Mouse (Mus musculus): ENCODE results near the gene Tmem200b.

DNA sequence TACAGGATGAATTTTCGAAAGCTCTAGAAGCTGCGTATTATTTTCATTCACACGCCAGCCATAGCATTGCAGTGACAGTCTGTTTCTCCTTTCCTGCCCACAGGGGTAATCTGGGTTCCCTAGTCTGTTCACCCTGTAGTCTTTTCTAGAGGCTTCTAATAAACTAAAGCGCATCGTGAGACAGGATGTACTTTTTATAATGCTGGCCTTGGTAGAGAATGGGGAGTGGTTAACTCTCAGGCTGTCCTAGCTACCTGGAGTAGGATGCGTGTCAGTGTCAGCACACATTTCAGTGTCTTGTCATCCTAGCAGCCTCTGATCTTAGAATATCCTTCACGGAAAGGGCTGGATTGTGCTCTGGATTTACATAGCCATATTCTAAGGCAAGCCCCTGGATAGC is 40.3 kb upstream of the Tmem200b start:
- TF ChIP-seq CTCF (conservative IDR thresholded peaks at IDR 0.05; ENCODE audit: low read length) (no peak), POU5F1 (IDR thresholded peaks at IDR 0.05; ENCODE audit: borderline replicate concordance, low read length) (no peak)

Measured in E14TG2a.4 (cell line).